Mouse (Mus musculus): ENCODE results near the gene Ripk1. TPM values are rescaled to one million over a fixed set of nuclear protein-coding genes. Genes with fewer than 3 reads are reported as not detected.

Gene Ripk1
- polyA plus RNA-seq, 1 experiment from 2014 or later = 19.2 TPM

DNA sequence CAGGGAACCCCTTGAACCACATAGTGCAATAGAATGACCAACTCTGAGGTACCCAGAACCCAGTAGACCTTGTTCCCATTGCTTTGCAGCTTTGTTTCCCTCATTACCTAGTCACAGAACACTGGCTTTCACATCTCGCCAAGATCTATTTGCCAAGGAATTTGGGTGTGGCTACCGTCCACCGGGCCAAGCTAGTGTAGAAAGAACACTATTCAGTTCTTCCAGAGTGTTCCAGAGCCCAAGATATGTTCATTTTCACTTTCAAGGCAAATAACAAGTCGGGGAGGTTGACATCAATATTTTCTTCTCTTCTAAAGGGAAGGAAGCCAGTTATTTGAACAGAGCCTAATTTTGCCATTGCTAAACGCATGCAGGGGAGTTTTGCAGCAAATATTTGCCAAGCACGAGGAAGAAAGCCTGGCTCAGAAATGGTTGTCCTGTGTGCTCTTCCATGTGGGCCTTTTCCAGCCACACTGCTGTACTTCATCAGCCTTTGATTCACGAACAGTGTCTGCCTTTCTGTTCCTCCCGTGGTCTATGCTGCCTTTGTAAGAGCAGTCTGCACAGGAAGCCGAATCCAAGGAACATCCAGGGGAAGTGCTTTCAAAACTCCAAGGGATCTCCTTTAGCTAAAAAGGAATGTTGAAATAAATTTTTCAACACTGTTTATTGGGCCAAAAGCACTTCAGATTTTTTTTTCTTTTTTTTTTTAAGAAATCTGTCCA, 82.0 kb downstream of the Ripk1 start:
- H3K27me3 ChIP-seq = no peaks in the 10 kb centered on the region
- H3K4me2 ChIP-seq = no peak overlapping the region
- H3K9me3 ChIP-seq = no peaks in the 10 kb centered on the region
- no peak overlapping the region for H3K4me3 ChIP-seq
- 49% methylated on average over 9 of the region's 9 CpGs for WGBS
- peak overlapping the region; percentile 82 for H3K27ac ChIP-seq
- H3K9ac ChIP-seq = no peak overlapping the region
- H3K36me3 ChIP-seq = no peaks in the 10 kb centered on the region
- peaks cover 8% of the 10 kb centered on the region; the same call in 1 of the 2 replicates for H3K4me1 ChIP-seq
- ATAC-seq (ENCODE audit: insufficient number of reproducible peaks, low FRiP score, low TSS enrichment, low read depth) = no peak

Other genes with a start within 250 kb of the Ripk1 start
- gene Serpinb6e, start 159.0 kb upstream of the Ripk1 start, polyA plus RNA-seq (2015; fragmentation: Nextera tagmentation; extraction: Ambion mirVana) = not detected in 2 replicates
- gene Serpinb6c, start 96.7 kb upstream of the Ripk1 start, polyA plus RNA-seq (2015; fragmentation: Nextera tagmentation; extraction: Ambion mirVana) = 4.4 and 5.3 TPM in 2 replicates
- gene Nqo2, start 37.7 kb upstream of the Ripk1 start, polyA plus RNA-seq (2015; fragmentation: Nextera tagmentation; extraction: Ambion mirVana) = 13.8 and 19.5 TPM in 2 replicates
- gene Serpinb6a, start 431 bp downstream of the Ripk1 start, polyA plus RNA-seq (2015; fragmentation: Nextera tagmentation; extraction: Ambion mirVana) = 67.3 and 71.8 TPM in 2 replicates
- 38.9 and 45.0 TPM in 2 replicates for gene Bphl, start 35.2 kb downstream of the Ripk1 start, polyA plus RNA-seq (2015; fragmentation: Nextera tagmentation; extraction: Ambion mirVana)
- 188 and 249 TPM in 2 replicates for gene Tubb2a, start 75.6 kb downstream of the Ripk1 start, polyA plus RNA-seq (2015; fragmentation: Nextera tagmentation; extraction: Ambion mirVana)
- gene Tubb2b, start 128.1 kb downstream of the Ripk1 start, polyA plus RNA-seq (2015; fragmentation: Nextera tagmentation; extraction: Ambion mirVana) = 33.5 and 34.5 TPM in 2 replicates
- gene Psmg4, start 160.6 kb downstream of the Ripk1 start, polyA plus RNA-seq (2015; fragmentation: Nextera tagmentation; extraction: Ambion mirVana) = 62.6 and 65.5 TPM in 2 replicates

All from limb, embryonic 15.5 days (tissue).